Mouse (Mus musculus): ENCODE measurements around the gene Olfm4. TPM values are rescaled to one million over a fixed set of nuclear protein-coding genes. Genes with fewer than 3 reads are reported as not detected.
A peak's percentile ranks its signal among the peaks of the same experiment; 100 is the strongest.

Olfm4 gene
- total RNA-seq (2021) = 0.33 and 0.34 TPM in 2 replicates
- long read RNA-seq, experiment 1 = 0 reads
- long read RNA-seq, experiment 2, partial matches to known transcripts = 0 of 1 reads
- long read RNA-seq, experiment 2, other reads (novel, unspliced or antisense) = 0 of 1 reads

- DNase-seq = no peak
Observed at GRCm38 (mm10) chr14:79983781-79984180, at the start of gene Olfm4. Gene Olfm4 (plus strand): TSS chr14:79984081.

- no peak for DNase-seq
Observed at GRCm38 (mm10) chr14:79934426-79934825, 49.5 kb upstream of the Olfm4 start.

GRCm38 (mm10) chr14:79936879-79937468, 46.9 kb upstream of the Olfm4 start:
- no peak for DNase-seq

- DNase-seq = no peak
Observed at GRCm38 (mm10) chr14:79945876-79946275, 38.0 kb upstream of the Olfm4 start.

- no peak for DNase-seq
Observed at GRCm38 (mm10) chr14:79955678-79956077, 28.2 kb upstream of the Olfm4 start.

- no peak for DNase-seq
Observed at GRCm38 (mm10) chr14:79957789-79958487, 25.9 kb upstream of the Olfm4 start.

- no peak for DNase-seq
Observed at GRCm38 (mm10) chr14:79961187-79961586, 22.7 kb upstream of the Olfm4 start.

- no peak for DNase-seq
Observed at GRCm38 (mm10) chr14:79961602-79962001, 22.3 kb upstream of the Olfm4 start.

- DNase-seq = peak; percentile 29
Observed at GRCm38 (mm10) chr14:79970165-79970564, 13.7 kb upstream of the Olfm4 start.

GRCm38 (mm10) chr14:79970928-79971738, 12.7 kb upstream of the Olfm4 start:
- DNase-seq = no peak

- DNase-seq = no peak
Observed at GRCm38 (mm10) chr14:79981437-79981836, 2.4 kb upstream of the Olfm4 start.

- DNase-seq = no peak
Observed at GRCm38 (mm10) chr14:79985137-79985670, 1.3 kb downstream of the Olfm4 start.

- DNase-seq = no peak
Observed at GRCm38 (mm10) chr14:79985696-79986095, 1.8 kb downstream of the Olfm4 start.

GRCm38 (mm10) chr14:79986831-79987230, 3.0 kb downstream of the Olfm4 start:
- DNase-seq = no peak

GRCm38 (mm10) chr14:79989785-79990184, 5.9 kb downstream of the Olfm4 start:
- DNase-seq = no peak

GRCm38 (mm10) chr14:79990547-79990946, 6.7 kb downstream of the Olfm4 start:
- no peak for DNase-seq

GRCm38 (mm10) chr14:79997534-79997933, 13.7 kb downstream of the Olfm4 start:
- no peak for DNase-seq

GRCm38 (mm10) chr14:80000110-80000531, 16.2 kb downstream of the Olfm4 start:
- no peak for DNase-seq

- DNase-seq = no peak
Observed at GRCm38 (mm10) chr14:80007686-80008085, 23.8 kb downstream of the Olfm4 start.

- no peak for DNase-seq
Observed at GRCm38 (mm10) chr14:80010426-80010825, 26.5 kb downstream of the Olfm4 start.

- no peak for DNase-seq
Observed at GRCm38 (mm10) chr14:80014966-80015365, 31.1 kb downstream of the Olfm4 start.

- peak; percentile 12 for DNase-seq
Observed at GRCm38 (mm10) chr14:80016112-80016511, 32.2 kb downstream of the Olfm4 start.

- DNase-seq = no peak
Observed at GRCm38 (mm10) chr14:80026078-80026477, 42.2 kb downstream of the Olfm4 start.
